In the genomic region with DNA sequence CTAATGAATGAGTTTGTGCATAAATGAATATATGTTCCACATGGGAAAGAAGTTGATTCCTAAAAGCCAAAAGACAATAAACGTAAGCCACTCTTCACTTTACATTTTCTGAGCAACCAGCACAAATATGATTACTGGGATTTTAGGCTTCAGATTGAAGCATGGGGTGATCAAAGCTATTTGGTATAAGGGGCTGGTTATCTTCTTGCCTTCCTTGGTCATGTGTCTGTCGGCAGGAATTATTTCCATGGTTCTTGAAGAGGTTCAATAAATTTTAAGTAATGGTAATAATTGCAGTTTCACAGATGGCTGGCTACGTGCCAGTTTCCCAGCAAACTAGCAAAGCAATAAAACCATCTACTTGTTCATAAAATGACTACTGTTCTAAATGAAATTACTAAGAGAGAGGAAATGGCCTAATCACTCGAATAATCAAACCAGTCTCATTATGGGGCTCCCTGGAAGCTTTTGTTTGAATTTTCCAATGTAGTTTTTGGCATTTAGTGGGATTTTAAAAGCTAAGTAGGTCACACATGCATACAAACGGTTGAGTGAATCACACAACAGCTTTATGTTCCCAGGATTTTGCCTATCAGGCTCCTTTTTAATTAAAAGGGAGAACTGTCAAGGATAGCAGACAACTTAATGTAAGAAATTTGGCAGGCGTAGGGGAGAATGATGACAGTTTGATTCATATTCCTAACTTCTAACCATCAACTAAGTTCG, we compare ENCODE assay signal across 9 mouse cellular contexts.
DNase-seq lines count a peak whose midpoint lies in the region; ATAC-seq and TF ChIP-seq lines count a peak whose summit lies in the region.
"Had no signal": no experiment of that assay in that cellular context is flagged by ENCODE, and none has a peak within 500 bp of the region (broad histone marks: within the 10 kb centered on the region; RNA-seq: fewer than 3 reads in every experiment).

No protein-coding gene starts in this region.

- H3K27me3 ChIP-seq in embryonic facial prominence, embryonic 14.5 days (replicated peaks; ENCODE audit: control insufficient read depth, insufficient read depth, low read length) = no peaks in the 10 kb centered on the region
- H3K27me3 ChIP-seq in embryonic facial prominence, embryonic 10.5 days (replicated peaks; ENCODE audit: low read depth, poor library complexity, severe bottlenecking) = no peaks in the 10 kb centered on the region
- H3K27me3 ChIP-seq in kidney, postnatal 0 days (ENCODE audit: insufficient read depth, low read length) = no peaks in the 10 kb centered on the region

- no peaks in the 10 kb centered on the region for H3K4me1 ChIP-seq in embryonic facial prominence, embryonic 14.5 days (ENCODE audit: control insufficient read depth, insufficient read depth, low read length)
- no peaks in the 10 kb centered on the region for H3K4me1 ChIP-seq in embryonic facial prominence, embryonic 10.5 days
- no peaks in the 10 kb centered on the region for H3K4me1 ChIP-seq in kidney, postnatal 0 days (replicated peaks; ENCODE audit: insufficient read depth, low read length)

- H3K4me2 ChIP-seq in embryonic facial prominence, embryonic 14.5 days (ENCODE audit: low read depth, low read length) = no peak overlapping the region
- H3K4me2 ChIP-seq in kidney, postnatal 0 days (ENCODE audit: low read length) = no peak overlapping the region

- no peak for ATAC-seq in embryonic facial prominence, embryonic 14.5 days (ENCODE audit: low read depth)
- no peak for ATAC-seq in kidney, postnatal 0 days (replicated peaks; ENCODE audit: low FRiP score, low read depth)
- ATAC-seq: lung, postnatal 0 days had no signal

- TF ChIP-seq CTCF in kidney, postnatal 0 days (IDR thresholded peaks at IDR 0.05; ENCODE audit: low read depth) = no peak

- H3K9me3 ChIP-seq in embryonic facial prominence, embryonic 14.5 days (ENCODE audit: control insufficient read depth, low read length) = no peaks in the 10 kb centered on the region
- no peaks in the 10 kb centered on the region for H3K9me3 ChIP-seq in embryonic facial prominence, embryonic 10.5 days
- no peaks in the 10 kb centered on the region for H3K9me3 ChIP-seq in kidney, postnatal 0 days (replicated peaks; ENCODE audit: low read length)

- DNase-seq in embryonic facial prominence, embryonic 14.5 days (ENCODE audit: low spot score) = peak; percentile 17
- DNase-seq in embryonic facial prominence, embryonic 10.5 days (ENCODE audit: low spot score) = no peak
- DNase-seq in kidney, postnatal 0 days (ENCODE audit: low spot score) = peak; percentile 74
- DNase-seq in kidney, adult 18-20 months = no peak
- peak; percentile 41 for DNase-seq in MN1 (ENCODE audit: low spot score)
- peak; percentile 28 for DNase-seq in hindlimb bud, embryonic 11.5 days (ENCODE audit: extremely low spot score, low read depth, low spot score)
- DNase-seq in urinary bladder, adult 18-20 months (ENCODE audit: low spot score in 2 of 2) = no peak
- no peak for DNase-seq in heart, postnatal 25 days (ENCODE audit: low spot score)

- WGBS in embryonic facial prominence, embryonic 14.5 days = 65% methylated on average over 7 of the region's 7 CpGs
- 86% methylated on average over 7 of the region's 7 CpGs for WGBS in embryonic facial prominence, embryonic 10.5 days
- 42% methylated on average over 7 of the region's 7 CpGs for WGBS in kidney, postnatal 0 days

- intact Hi-C loops in heart, postnatal 25 days (cut with DNase I) = loop anchor here (2.0 kb wide), 2 partner anchors 191 to 411 kb away; no protein-coding TSS in a partner anchor

- no peak overlapping the region for H3K4me3 ChIP-seq in embryonic facial prominence, embryonic 14.5 days (ENCODE audit: low read depth, low read length)
- no peak overlapping the region for H3K4me3 ChIP-seq in embryonic facial prominence, embryonic 10.5 days
- no peak overlapping the region for H3K4me3 ChIP-seq in kidney, postnatal 0 days (replicated peaks; ENCODE audit: low read depth, low read length)

- no peaks in the 10 kb centered on the region for H3K36me3 ChIP-seq in embryonic facial prominence, embryonic 14.5 days (ENCODE audit: control insufficient read depth, insufficient read depth, low read length)
- H3K36me3 ChIP-seq in embryonic facial prominence, embryonic 10.5 days (replicated peaks) = no peaks in the 10 kb centered on the region
- no peaks in the 10 kb centered on the region for H3K36me3 ChIP-seq in kidney, postnatal 0 days (ENCODE audit: insufficient read depth, low read length)

- no peak overlapping the region for H3K9ac ChIP-seq in embryonic facial prominence, embryonic 14.5 days (ENCODE audit: low read depth, low read length)
- no peak overlapping the region for H3K9ac ChIP-seq in kidney, postnatal 0 days (ENCODE audit: low read depth, low read length)

- H3K27ac ChIP-seq in embryonic facial prominence, embryonic 14.5 days (replicated peaks; ENCODE audit: low read depth, low read length) = no peak overlapping the region
- H3K27ac ChIP-seq in embryonic facial prominence, embryonic 10.5 days (replicated peaks) = no peak overlapping the region
- no peak overlapping the region for H3K27ac ChIP-seq in kidney, postnatal 0 days

Comparison
In these comparisons a context has a peak if more than half of its experiments do, and no peak if none do; other contexts are left out.
1. DNase-seq: peak in embryonic facial prominence, embryonic 14.5 days (single experiment), kidney, postnatal 0 days (single experiment), MN1 (single experiment) and hindlimb bud, embryonic 11.5 days (single experiment); none in embryonic facial prominence, embryonic 10.5 days (single experiment), kidney, adult 18-20 months (single experiment), urinary bladder, adult 18-20 months (0 of 2) and heart, postnatal 25 days (single experiment).